Mouse (Mus musculus) stomach, embryonic 15.5 days (tissue): ENCODE data around the gene 2810459M11Rik. TPM values are rescaled to one million over a fixed set of nuclear protein-coding genes. Genes with fewer than 3 reads are reported as not detected.
"Not testable (repeated sequence)": the region's sequence is repeated elsewhere in the genome, so short reads cannot be mapped to it uniquely, and the experiment has no call there.

Source experiments
- ATAC-seq: fragments of 200-750 bp; cut with Nextera tagmentation; 2 replicates; pipeline ENCODE4 v1.8.0; 2017; ENCODE audit warnings: low read depth, moderate number of reproducible peaks, moderate TSS enrichment; ENCODE audit not compliant: insufficient read depth, low FRiP score
- H3K27ac ChIP-seq: fragments of 300-500 bp; sonication (generic); 2 replicates; pipeline ENCODE4 v1.5.1; 2015; ENCODE audit warnings: mild to moderate bottlenecking, inconsistent platforms
- H3K27me3 ChIP-seq: fragments of 300-500 bp; sonication (generic); replicated peaks from 2 replicates; pipeline ENCODE4 v1.6.1; 2015; ENCODE audit warnings: inconsistent platforms
- H3K36me3 ChIP-seq: fragments of 300-500 bp; sonication (generic); 2 replicates; pipeline ENCODE4 v1.6.1; 2015; ENCODE audit warnings: inconsistent platforms
- H3K4me1 ChIP-seq: fragments of 300-500 bp; sonication (generic); 2 replicates; pipeline ENCODE4 v1.6.1; 2015; ENCODE audit warnings: inconsistent platforms
- H3K4me2 ChIP-seq: fragments of 300-500 bp; sonication (generic); 2 replicates; pipeline ENCODE4 v1.6.1; 2015; ENCODE audit warnings: mild to moderate bottlenecking, inconsistent platforms
- H3K4me3 ChIP-seq: fragments of 300-500 bp; sonication (generic); replicated peaks from 2 replicates; pipeline ENCODE4 v1.5.1; 2015; ENCODE audit warnings: inconsistent platforms
- H3K9ac ChIP-seq: fragments of 300-500 bp; sonication (generic); 2 replicates; pipeline ENCODE4 v1.6.1; 2015; ENCODE audit warnings: inconsistent platforms
- H3K9me3 ChIP-seq: fragments of 300-500 bp; sonication (generic); 2 replicates; pipeline ENCODE4 v1.6.1; 2016; ENCODE audit warnings: inconsistent platforms
- WGBS: fragments of 180-500 bp; shearing (Covaris S2); methylation state at CpG from one replicate; pipeline ENCODE4 v1.1.7; 2015; 5-methylcytosine and 5-hydroxymethylcytosine counted together
- polyA plus RNA-seq: library from polyadenylated mRNA; unstranded; fragments of >200 nt; fragmentation: Nextera tagmentation; extraction: Ambion mirVana; gene quantifications from 2 replicates; pipeline ENCODE4 v1.2.1, GENCODE M21; 2015

2810459M11Rik gene
- polyA plus RNA-seq = 4.7 and 5.9 TPM in 2 replicates

GRCm38 (mm10) chr1:86045848-86046805, at the start of gene 2810459M11Rik:
Gene 2810459M11Rik (plus strand): TSS chr1:86045863.
- Histone ChIP-seq H3K9ac (peak within 1 kb of the TSS; percentile 37; the same call in 1 of the 2 replicates), H3K9me3 (no peaks in the 10 kb centered on the region), H3K27me3 (peaks cover 43% of the 10 kb centered on the region), H3K4me2 (peak within 1 kb of the TSS; percentile 96), H3K4me3 (peak within 1 kb of the TSS; percentile 57), H3K4me1 (peaks cover 3% of the 10 kb centered on the region), H3K27ac (no peak within 1 kb of the TSS), H3K36me3 (no peaks in the 10 kb centered on the region)
- ATAC-seq = peak; percentile 59
- WGBS = under 1% methylated on average over 110 of the region's 110 CpGs

DNA sequence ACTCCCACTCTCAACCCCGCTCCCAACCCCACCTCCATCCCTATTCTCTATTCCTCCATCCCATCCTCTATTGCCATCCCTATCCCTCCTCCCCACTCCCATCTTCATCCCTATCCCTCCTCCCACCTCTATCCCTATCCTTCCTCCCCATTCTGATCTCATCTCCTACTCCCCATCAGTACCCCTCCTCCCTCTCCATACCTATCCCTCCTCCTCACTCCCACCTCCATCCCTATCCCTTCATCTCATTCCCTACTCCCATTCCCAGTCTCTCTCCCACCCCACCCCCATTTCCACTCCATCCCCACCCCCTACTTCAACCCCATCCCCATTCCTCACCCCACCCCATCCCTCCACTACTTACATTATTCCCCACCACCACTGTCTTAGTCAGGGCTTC, 48.4 kb upstream of the 2810459M11Rik start:
- H3K9me3 ChIP-seq = no peaks in the 10 kb centered on the region
- WGBS = 96% methylated on average over 1 of the region's 1 CpGs
- H3K27me3 ChIP-seq = no peaks in the 10 kb centered on the region
- ATAC-seq = no peak
- H3K4me3 ChIP-seq = no peak overlapping the region
- H3K4me1 ChIP-seq = no peaks in the 10 kb centered on the region
- no peak overlapping the region for H3K4me2 ChIP-seq
- no peak overlapping the region for H3K27ac ChIP-seq
- H3K9ac ChIP-seq = no peak overlapping the region
- no peaks in the 10 kb centered on the region for H3K36me3 ChIP-seq

DNA sequence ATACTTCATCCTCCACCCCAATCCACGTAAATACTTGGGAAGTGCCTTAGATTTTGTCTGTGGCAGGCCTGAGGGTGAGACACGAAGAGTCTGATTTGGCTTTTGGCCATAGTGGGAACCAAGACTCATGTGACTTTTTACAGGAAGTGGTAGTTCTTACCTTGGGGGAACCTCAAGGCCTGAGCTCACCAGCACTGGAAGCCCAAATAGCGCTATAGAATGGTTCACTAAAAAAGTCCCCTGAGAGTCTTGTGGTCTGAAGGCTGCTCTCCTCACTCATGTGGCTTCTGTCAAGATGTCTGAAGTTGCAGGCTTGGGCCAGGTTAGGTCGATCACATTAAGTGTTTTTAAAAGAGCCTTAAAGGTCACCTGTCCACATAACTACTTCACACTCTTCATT, 47.7 kb upstream of the 2810459M11Rik start:
- 80% methylated on average over 4 of the region's 4 CpGs for WGBS
- no peak overlapping the region for H3K4me3 ChIP-seq
- H3K27ac ChIP-seq = no peak overlapping the region
- H3K9me3 ChIP-seq = no peaks in the 10 kb centered on the region
- no peaks in the 10 kb centered on the region for H3K27me3 ChIP-seq
- no peak overlapping the region for H3K4me2 ChIP-seq
- no peaks in the 10 kb centered on the region for H3K36me3 ChIP-seq
- no peak overlapping the region for H3K9ac ChIP-seq
- no peaks in the 10 kb centered on the region for H3K4me1 ChIP-seq
- ATAC-seq = no peak

DNA sequence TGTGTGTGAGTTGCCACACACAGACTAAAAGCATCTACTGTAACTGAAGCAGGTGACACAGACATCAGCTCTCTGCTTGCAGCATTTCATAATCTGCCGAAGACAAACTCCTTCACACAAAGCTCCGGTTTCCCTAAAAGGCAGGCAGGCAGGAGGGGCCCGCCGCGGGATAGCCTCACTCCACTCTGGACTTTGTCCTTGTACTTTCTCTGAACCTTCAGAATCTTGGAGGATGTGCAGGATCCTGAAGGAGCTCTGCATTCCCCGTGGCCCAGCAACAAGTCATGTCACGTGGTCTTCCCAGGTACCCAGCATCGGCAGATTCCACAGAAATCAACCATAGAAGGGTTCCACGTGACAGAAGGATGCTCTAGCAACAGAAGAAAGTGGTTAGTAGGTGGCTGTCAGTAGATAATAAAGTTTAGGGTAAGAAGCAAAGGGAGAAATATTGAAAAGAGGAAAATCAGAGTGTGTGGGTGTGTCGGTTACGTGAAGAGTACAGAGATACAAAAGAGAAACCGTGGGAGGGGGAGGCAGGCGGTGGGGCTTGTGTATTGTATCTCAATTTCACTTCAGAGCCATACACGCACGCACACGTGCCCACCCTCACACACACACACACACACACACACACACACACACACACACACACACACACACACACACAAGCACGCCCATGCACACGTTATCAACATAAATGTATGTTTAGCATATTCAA, 45.7 kb upstream of the 2810459M11Rik start:
- no peak overlapping the region for H3K4me3 ChIP-seq
- H3K27ac ChIP-seq = no peak overlapping the region
- H3K9me3 ChIP-seq = no peaks in the 10 kb centered on the region
- no peaks in the 10 kb centered on the region for H3K4me1 ChIP-seq
- H3K36me3 ChIP-seq = no peaks in the 10 kb centered on the region
- 69% methylated on average over 18 of the region's 18 CpGs for WGBS
- ATAC-seq = no peak
- no peak overlapping the region for H3K9ac ChIP-seq
- no peaks in the 10 kb centered on the region for H3K27me3 ChIP-seq
- no peak overlapping the region for H3K4me2 ChIP-seq

DNA sequence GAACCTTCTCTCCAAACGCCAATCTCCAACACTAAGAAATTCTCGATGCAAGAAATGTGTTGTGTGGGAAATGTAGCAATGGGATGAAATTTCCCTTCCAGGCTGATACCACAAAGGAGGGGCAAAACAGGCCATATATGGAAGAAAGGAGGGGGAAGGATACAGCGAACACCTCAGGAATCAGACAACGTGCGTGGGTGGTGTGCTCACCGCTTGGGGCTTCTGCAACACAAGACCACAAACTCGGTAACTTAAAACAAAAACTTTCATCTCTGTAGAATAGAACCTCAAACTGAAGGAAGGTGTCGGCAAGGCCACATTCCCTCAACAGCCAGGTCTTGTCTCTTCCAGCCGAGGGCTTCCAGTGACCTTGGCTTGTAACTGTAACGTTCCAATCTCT, 40.1 kb upstream of the 2810459M11Rik start:
- no peak for ATAC-seq
- Histone ChIP-seq H3K9me3 (no peaks in the 10 kb centered on the region), H3K27me3 (no peaks in the 10 kb centered on the region), H3K4me3 (no peak overlapping the region), H3K36me3 (no peaks in the 10 kb centered on the region), H3K4me2 (no peak overlapping the region), H3K27ac (no peak overlapping the region), H3K4me1 (no peaks in the 10 kb centered on the region), H3K9ac (no peak overlapping the region)
- WGBS = 84% methylated on average over 10 of the region's 10 CpGs

GRCm38 (mm10) chr1:86006040-86006439, 39.6 kb upstream of the 2810459M11Rik start:
- Histone ChIP-seq H3K9ac (no peak overlapping the region), H3K9me3 (no peaks in the 10 kb centered on the region), H3K36me3 (no peaks in the 10 kb centered on the region), H3K4me2 (no peak overlapping the region), H3K4me1 (no peaks in the 10 kb centered on the region), H3K27ac (no peak overlapping the region), H3K27me3 (no peaks in the 10 kb centered on the region), H3K4me3 (no peak overlapping the region)
- 89% methylated on average over 6 of the region's 6 CpGs for WGBS
- ATAC-seq = no peak

DNA sequence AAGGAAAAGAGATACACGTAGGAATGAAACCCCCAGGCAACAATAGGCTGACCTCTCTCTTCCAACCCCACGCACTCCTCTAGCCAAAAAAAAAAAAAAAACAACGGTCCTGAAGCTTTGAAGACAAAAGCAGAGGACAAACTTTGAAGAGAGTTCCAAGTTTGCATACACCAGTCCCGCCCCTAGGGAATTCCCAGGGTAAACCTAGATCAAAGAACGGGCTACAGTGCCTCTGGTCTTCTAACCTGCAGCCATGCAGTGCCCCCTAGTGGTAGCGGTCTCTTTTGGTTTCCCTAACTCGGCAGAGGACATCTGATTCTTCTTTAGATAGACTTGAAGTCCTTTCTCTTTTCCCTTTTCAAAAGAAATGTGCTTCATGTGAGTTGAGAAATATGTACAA, 37.9 kb upstream of the 2810459M11Rik start:
- no peaks in the 10 kb centered on the region for H3K4me1 ChIP-seq
- no peak overlapping the region for H3K27ac ChIP-seq
- WGBS = 1% methylated on average over 7 of the region's 7 CpGs
- no peaks in the 10 kb centered on the region for H3K36me3 ChIP-seq
- H3K4me3 ChIP-seq = no peak overlapping the region
- ATAC-seq = no peak
- H3K9ac ChIP-seq = no peak overlapping the region
- H3K4me2 ChIP-seq = peak overlapping the region; percentile 31; the same call in 1 of the 2 replicates
- no peaks in the 10 kb centered on the region for H3K9me3 ChIP-seq
- no peaks in the 10 kb centered on the region for H3K27me3 ChIP-seq

GRCm38 (mm10) chr1:86015758-86016157, 29.9 kb upstream of the 2810459M11Rik start:
- H3K27ac ChIP-seq, H3K9ac ChIP-seq, H3K36me3 ChIP-seq, H3K4me2 ChIP-seq, H3K9me3 ChIP-seq, ATAC-seq, H3K4me3 ChIP-seq, H3K4me1 ChIP-seq: not testable (repeated sequence)
- H3K27me3 ChIP-seq = peaks cover 17% of the 10 kb centered on the region
- WGBS = 96% methylated on average over 9 of the region's 9 CpGs

DNA sequence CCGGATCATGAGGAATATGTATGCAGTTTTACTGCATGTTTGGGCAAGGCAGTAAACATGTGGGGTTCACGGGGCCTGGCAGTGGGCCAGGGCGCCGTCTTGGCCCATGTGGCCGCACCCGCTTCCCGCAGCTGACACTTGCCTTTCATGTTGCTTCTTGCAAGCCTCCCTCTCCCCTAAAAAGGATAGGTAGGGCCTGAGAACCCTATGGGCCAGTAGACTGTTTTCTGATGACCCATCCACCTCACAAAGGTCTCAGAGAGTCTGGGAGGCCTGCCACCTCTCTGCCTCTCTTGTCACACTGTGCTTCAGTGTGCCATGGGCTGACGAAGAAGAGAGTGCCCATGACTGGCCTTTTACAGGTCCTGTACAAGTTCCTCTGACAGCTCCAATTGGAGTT, 29.1 kb upstream of the 2810459M11Rik start, which contains the start of gene Spata3:
TSS of gene Spata3 (plus strand) at position 301 of the 400 bp plus-strand sequence.
- Histone ChIP-seq H3K4me1 (peaks cover 4% of the 10 kb centered on the region; the same call in 1 of the 2 replicates), H3K27me3 (peaks cover 17% of the 10 kb centered on the region), H3K4me3 (no peak within 1 kb of the TSS), H3K36me3 (no peaks in the 10 kb centered on the region), H3K27ac (no peak within 1 kb of the TSS), H3K9ac (no peak within 1 kb of the TSS), H3K9me3 (no peaks in the 10 kb centered on the region), H3K4me2 (no peak within 1 kb of the TSS)
- WGBS = 86% methylated on average over 8 of the region's 8 CpGs
- ATAC-seq = no peak

DNA sequence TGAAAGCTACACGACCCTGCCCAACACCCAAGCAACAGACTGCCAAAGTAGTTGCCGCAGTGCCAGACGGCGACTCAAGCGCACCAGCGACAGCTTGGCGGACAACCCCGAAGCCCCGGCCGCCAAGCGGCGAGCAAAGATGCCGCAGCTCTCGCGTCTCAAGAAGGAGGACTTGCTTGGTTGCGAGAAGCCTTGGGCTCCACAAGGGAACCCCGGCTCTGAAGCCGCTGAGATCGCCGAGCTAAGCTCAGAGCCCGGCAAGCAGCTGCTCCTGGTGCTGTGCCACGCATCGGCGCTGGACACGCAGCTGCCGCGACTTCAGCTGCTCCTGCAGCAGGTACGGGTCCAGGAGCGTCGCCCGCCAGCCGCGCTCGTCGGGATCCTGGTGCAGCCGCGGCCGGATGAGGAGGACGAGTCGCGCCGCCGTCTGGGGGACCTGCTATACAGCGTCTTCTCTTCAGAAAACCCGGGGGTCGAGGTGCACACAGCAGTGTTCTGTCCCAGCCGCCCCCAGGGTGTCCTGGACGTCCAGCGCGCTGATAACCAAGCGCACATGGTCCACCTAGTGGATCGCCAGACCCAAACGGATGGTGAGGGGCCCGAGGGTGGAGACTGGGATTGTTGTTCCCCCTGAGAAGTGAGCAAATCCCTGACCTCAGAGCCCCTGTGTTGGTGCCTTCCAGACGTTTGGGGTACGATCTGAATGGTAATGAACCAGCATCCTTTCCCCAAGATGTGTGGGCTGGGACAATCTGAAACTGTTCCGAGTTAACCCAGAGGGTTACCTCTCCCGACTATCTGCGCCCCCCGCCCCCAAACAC, 27.2 kb upstream of the 2810459M11Rik start:
- Histone ChIP-seq H3K4me1 (peaks cover 4% of the 10 kb centered on the region; the same call in 1 of the 2 replicates), H3K4me2 (peak overlapping the region; percentile 98), H3K4me3 (peak overlapping the region; percentile 49), H3K36me3 (no peaks in the 10 kb centered on the region), H3K9me3 (no peaks in the 10 kb centered on the region), H3K27ac (no peak overlapping the region), H3K9ac (no peak overlapping the region), H3K27me3 (peaks cover 17% of the 10 kb centered on the region)
- 3% methylated on average over 60 of the region's 60 CpGs for WGBS
- ATAC-seq = peak; percentile 39; the same call in 1 of the 2 replicates

GRCm38 (mm10) chr1:86021365-86021989, 24.2 kb upstream of the 2810459M11Rik start:
- no peak overlapping the region for H3K4me2 ChIP-seq
- H3K27me3 ChIP-seq = peaks cover 17% of the 10 kb centered on the region
- no peaks in the 10 kb centered on the region for H3K9me3 ChIP-seq
- H3K9ac ChIP-seq = no peak overlapping the region
- H3K4me3 ChIP-seq = no peak overlapping the region
- H3K36me3 ChIP-seq = no peaks in the 10 kb centered on the region
- no peak for ATAC-seq
- 68% methylated on average over 11 of the region's 11 CpGs for WGBS
- H3K4me1 ChIP-seq = peaks cover 4% of the 10 kb centered on the region; the same call in 1 of the 2 replicates
- H3K27ac ChIP-seq = no peak overlapping the region
